Mouse (Mus musculus): ENCODE measurements at regions not wholly inside any gene's neighbourhood (a gene's known extent, or its start where the extent isn't known, plus 50 kb on each side); places are given as distances from the start of the nearest gene placed in this dataset.

GRCm38 (mm10) chr4:148743414-148743844 lies 60.8 kb upstream of the Casz1 start:
- Histone ChIP-seq H3K36me3 (ENCODE audit: control insufficient read depth, insufficient read depth, low read length) (no peaks in the 10 kb centered on the region), H3K4me2 (no peak overlapping the region), H3K4me1 (ENCODE audit: control insufficient read depth, insufficient read depth, low read length) (peaks cover 6% of the 10 kb centered on the region; the same call in 1 of the 2 replicates), H3K4me3 (ENCODE audit: low read depth, low read length) (no peak overlapping the region), H3K9me3 (ENCODE audit: control insufficient read depth, low read length) (no peaks in the 10 kb centered on the region), H3K27me3 (ENCODE audit: control insufficient read depth, insufficient read depth, low read length) (peaks cover 22% of the 10 kb centered on the region; the same call in 1 of the 2 replicates), H3K27ac (ENCODE audit: low read depth, low read length) (no peak overlapping the region), H3K9ac (ENCODE audit: low read length) (no peak overlapping the region)
- 18% methylated on average over 11 of the region's 11 CpGs for WGBS
- DNase-seq (ENCODE audit: low spot score, missing footprints) (peak; percentile 90), ATAC-seq (ENCODE audit: low FRiP score) (peak; percentile 8; the same call in 1 of the 2 replicates)

GRCm38 (mm10) chr4:148744053-148744452 lies 60.2 kb upstream of the Casz1 start:
- DNase-seq (ENCODE audit: low spot score, missing footprints) (no peak), ATAC-seq (ENCODE audit: low FRiP score) (no peak)
- H3K27me3 ChIP-seq (ENCODE audit: control insufficient read depth, insufficient read depth, low read length), result peaks cover 22% of the 10 kb centered on the region; the same call in 1 of the 2 replicates
- no peak overlapping the region for H3K4me3 ChIP-seq (ENCODE audit: low read depth, low read length)
- no peak overlapping the region for H3K27ac ChIP-seq (ENCODE audit: low read depth, low read length)
- 51% methylated on average over 8 of the region's 8 CpGs for whole genome bisulfite sequencing
- H3K4me2 ChIP-seq, result no peak overlapping the region
- H3K36me3 ChIP-seq (ENCODE audit: control insufficient read depth, insufficient read depth, low read length), result no peaks in the 10 kb centered on the region
- peaks cover 6% of the 10 kb centered on the region; the same call in 1 of the 2 replicates for H3K4me1 ChIP-seq (ENCODE audit: control insufficient read depth, insufficient read depth, low read length)
- no peaks in the 10 kb centered on the region for H3K9me3 ChIP-seq (ENCODE audit: control insufficient read depth, low read length)
- H3K9ac ChIP-seq (ENCODE audit: low read length), result no peak overlapping the region

- ATAC-seq (ENCODE audit: low FRiP score), result 0 out of 2 replicates have a peak, but pooled peaks have one; percentile 9
- no peak overlapping the region for H3K9ac ChIP-seq (ENCODE audit: low read length)
- H3K9me3 ChIP-seq (ENCODE audit: control insufficient read depth, low read length), result no peaks in the 10 kb centered on the region
- peaks cover 6% of the 10 kb centered on the region; the same call in 1 of the 2 replicates for H3K4me1 ChIP-seq (ENCODE audit: control insufficient read depth, insufficient read depth, low read length)
- no peak overlapping the region for H3K4me2 ChIP-seq
- no peaks in the 10 kb centered on the region for H3K36me3 ChIP-seq (ENCODE audit: control insufficient read depth, insufficient read depth, low read length)
- no peak for DNase-seq (ENCODE audit: low spot score, missing footprints)
- peak overlapping the region; percentile 35; the same call in 1 of the 2 replicates for H3K27ac ChIP-seq (ENCODE audit: low read depth, low read length)
- WGBS, result 52% methylated on average over 23 of the region's 23 CpGs
- no peak overlapping the region for H3K4me3 ChIP-seq (ENCODE audit: low read depth, low read length)
- H3K27me3 ChIP-seq (ENCODE audit: control insufficient read depth, insufficient read depth, low read length), result peaks cover 22% of the 10 kb centered on the region; the same call in 1 of the 2 replicates
Observed at GRCm38 (mm10) chr4:148746460-148747314, 57.5 kb upstream of the Casz1 start.

- ATAC-seq (ENCODE audit: low FRiP score) (no peak), DNase-seq (ENCODE audit: low spot score, missing footprints) (no peak)
- H3K4me1 ChIP-seq (ENCODE audit: control insufficient read depth, insufficient read depth, low read length), result peaks cover 6% of the 10 kb centered on the region; the same call in 1 of the 2 replicates
- no peak overlapping the region for H3K4me3 ChIP-seq (ENCODE audit: low read depth, low read length)
- no peaks in the 10 kb centered on the region for H3K36me3 ChIP-seq (ENCODE audit: control insufficient read depth, insufficient read depth, low read length)
- H3K9me3 ChIP-seq (ENCODE audit: control insufficient read depth, low read length), result no peaks in the 10 kb centered on the region
- peaks cover 22% of the 10 kb centered on the region; the same call in 1 of the 2 replicates for H3K27me3 ChIP-seq (ENCODE audit: control insufficient read depth, insufficient read depth, low read length)
- 84% methylated on average over 7 of the region's 7 CpGs for whole genome bisulfite sequencing
- no peak overlapping the region for H3K27ac ChIP-seq (ENCODE audit: low read depth, low read length)
- H3K9ac ChIP-seq (ENCODE audit: low read length), result no peak overlapping the region
- no peak overlapping the region for H3K4me2 ChIP-seq
Observed at GRCm38 (mm10) chr4:148747315-148747644, 56.9 kb upstream of the Casz1 start.

GRCm38 (mm10) chr4:148750030-148750429 lies 54.2 kb upstream of the Casz1 start:
- Histone ChIP-seq H3K9ac (ENCODE audit: low read length) (no peak overlapping the region; the same call in 1 of the 2 replicates), H3K36me3 (ENCODE audit: control insufficient read depth, insufficient read depth, low read length) (no peaks in the 10 kb centered on the region), H3K9me3 (ENCODE audit: control insufficient read depth, low read length) (no peaks in the 10 kb centered on the region), H3K4me2 (no peak overlapping the region), H3K4me3 (ENCODE audit: low read depth, low read length) (no peak overlapping the region), H3K27ac (ENCODE audit: low read depth, low read length) (no peak overlapping the region), H3K4me1 (ENCODE audit: control insufficient read depth, insufficient read depth, low read length) (peaks cover 4% of the 10 kb centered on the region; the same call in 1 of the 2 replicates), H3K27me3 (ENCODE audit: control insufficient read depth, insufficient read depth, low read length) (peaks cover 8% of the 10 kb centered on the region; the same call in 1 of the 2 replicates)
- ATAC-seq (ENCODE audit: low FRiP score) (no peak), DNase-seq (ENCODE audit: low spot score, missing footprints) (no peak)
- 74% methylated on average over 10 of the region's 10 CpGs for WGBS

- Histone ChIP-seq H3K9ac (ENCODE audit: low read length) (no peak overlapping the region), H3K4me1 (ENCODE audit: control insufficient read depth, insufficient read depth, low read length) (peaks cover 2% of the 10 kb centered on the region; the same call in 1 of the 2 replicates), H3K27me3 (ENCODE audit: control insufficient read depth, insufficient read depth, low read length) (peaks cover 5% of the 10 kb centered on the region; the same call in 1 of the 2 replicates), H3K4me3 (ENCODE audit: low read depth, low read length) (no peak overlapping the region), H3K4me2 (no peak overlapping the region), H3K27ac (ENCODE audit: low read depth, low read length) (no peak overlapping the region), H3K36me3 (ENCODE audit: control insufficient read depth, insufficient read depth, low read length) (no peaks in the 10 kb centered on the region), H3K9me3 (ENCODE audit: control insufficient read depth, low read length) (no peaks in the 10 kb centered on the region)
- DNase-seq (ENCODE audit: low spot score, missing footprints) (no peak), ATAC-seq (ENCODE audit: low FRiP score) (no peak)
- 70% methylated on average over 7 of the region's 7 CpGs for WGBS
Observed at GRCm38 (mm10) chr4:148751591-148751990, 52.6 kb upstream of the Casz1 start.

- ATAC-seq (ENCODE audit: low FRiP score), result no peak
- Histone ChIP-seq H3K9me3 (ENCODE audit: control insufficient read depth, low read length) (no peaks in the 10 kb centered on the region), H3K4me3 (ENCODE audit: low read depth, low read length) (no peak overlapping the region), H3K36me3 (ENCODE audit: control insufficient read depth, insufficient read depth, low read length) (no peaks in the 10 kb centered on the region), H3K4me2 (no peak overlapping the region), H3K4me1 (ENCODE audit: control insufficient read depth, insufficient read depth, low read length) (no peaks in the 10 kb centered on the region), H3K9ac (ENCODE audit: low read length) (no peak overlapping the region), H3K27ac (ENCODE audit: low read depth, low read length) (no peak overlapping the region), H3K27me3 (ENCODE audit: control insufficient read depth, insufficient read depth, low read length) (peaks cover 5% of the 10 kb centered on the region; the same call in 1 of the 2 replicates)
- WGBS, result 87% methylated on average over 14 of the region's 14 CpGs
- no peak for DNase-seq (ENCODE audit: low spot score, missing footprints)
Observed at GRCm38 (mm10) chr4:148752360-148753093, 51.7 kb upstream of the Casz1 start.

- Histone ChIP-seq H3K4me3 (ENCODE audit: low read depth, low read length) (no peak overlapping the region), H3K27ac (ENCODE audit: low read depth, low read length) (no peak overlapping the region), H3K27me3 (ENCODE audit: control insufficient read depth, insufficient read depth, low read length) (peaks cover 5% of the 10 kb centered on the region; the same call in 1 of the 2 replicates)
Observed at GRCm38 (mm10) chr4:148753143-148753798, 51.0 kb upstream of the Casz1 start.

More at GRCm38 (mm10) chr4:148753143-148753798, 51.0 kb upstream of the Casz1 start:
- Histone ChIP-seq H3K9ac (ENCODE audit: low read length) (no peak overlapping the region), H3K4me2 (no peak overlapping the region), H3K4me1 (ENCODE audit: control insufficient read depth, insufficient read depth, low read length) (no peaks in the 10 kb centered on the region), H3K36me3 (ENCODE audit: control insufficient read depth, insufficient read depth, low read length) (no peaks in the 10 kb centered on the region), H3K9me3 (ENCODE audit: control insufficient read depth, low read length) (no peaks in the 10 kb centered on the region)
- 79% methylated on average over 17 of the region's 17 CpGs for WGBS
- ATAC-seq (ENCODE audit: low FRiP score) (no peak), DNase-seq (ENCODE audit: low spot score, missing footprints) (no peak)

All from midbrain, embryonic 11.5 days (tissue).